38 mouse cellular contexts compared by ENCODE assay signal in genomic region chr19:52263997-52264396, GRCm38 (mm10). TPM values are rescaled to one million over a fixed set of nuclear protein-coding genes. Genes with fewer than 3 reads are reported as not detected.
"Had no signal": no experiment of that assay in that cellular context is flagged by ENCODE, and none has a peak within 500 bp of the region (broad histone marks: within the 10 kb centered on the region; RNA-seq: fewer than 3 reads in every experiment).

Ins1 (plus strand) TSS chr19:52264297.

- ATAC-seq: hindbrain, embryonic 16.5 days; inflammation-experienced regulatory T-cells, adult 6 months had no signal

- DNase-seq: gastrocnemius, postnatal 25 days; heart, adult 18-20 months; heart, postnatal 10 days; heart, postnatal 4 days; kidney, adult 18-20 months; kidney, adult 8-10 months; kidney, postnatal 10 days; kidney, postnatal 25 days; kidney, postnatal 4 days; liver; liver, embryonic 13.5 days had no signal

- H3K9ac ChIP-seq: heart, embryonic 12.5 days; hindbrain, embryonic 12.5 days; hindbrain, embryonic 14.5 days; limb, embryonic 12.5 days; liver, embryonic 13.5 days had no signal

- H3K4me2 ChIP-seq: heart, embryonic 12.5 days; hindbrain, embryonic 12.5 days; hindbrain, embryonic 14.5 days; limb, embryonic 12.5 days; liver, embryonic 11.5 days; liver, embryonic 13.5 days had no signal

- H3K4me3 ChIP-seq: heart, embryonic 10.5 days; heart, embryonic 12.5 days; hindbrain, embryonic 10.5 days; hindbrain, embryonic 12.5 days; layer of hippocampus, adult 2 months; left cerebral cortex, adult 2 months; limb, embryonic 10.5 days; limb, embryonic 12.5 days; liver, embryonic 13.5 days had no signal

- H3K36me3 ChIP-seq: heart, embryonic 10.5 days; heart, embryonic 12.5 days; hindbrain, embryonic 10.5 days; hindbrain, embryonic 12.5 days; limb, embryonic 10.5 days; limb, embryonic 12.5 days; liver, embryonic 13.5 days had no signal

- H3K9me3 ChIP-seq: heart, embryonic 10.5 days; heart, embryonic 12.5 days; hindbrain, embryonic 10.5 days; hindbrain, embryonic 12.5 days; limb, embryonic 10.5 days; limb, embryonic 12.5 days; liver, embryonic 13.5 days had no signal

- H3K27ac ChIP-seq: heart, embryonic 10.5 days; hindbrain, embryonic 10.5 days; hindbrain, embryonic 12.5 days; hindbrain, embryonic 14.5 days; layer of hippocampus, adult 2 months; left cerebral cortex, adult 2 months; limb, embryonic 10.5 days; limb, embryonic 12.5 days; liver, embryonic 13.5 days had no signal

- H3K27me3 ChIP-seq: heart, embryonic 12.5 days; hindbrain, embryonic 12.5 days; limb, embryonic 12.5 days; liver, embryonic 13.5 days had no signal

- H3K4me1 ChIP-seq: heart, embryonic 10.5 days; heart, embryonic 12.5 days; hindbrain, embryonic 10.5 days; hindbrain, embryonic 12.5 days; limb, embryonic 10.5 days; limb, embryonic 12.5 days; liver, embryonic 13.5 days had no signal

RNA-seq across cellular contexts. Expression of gene Ins1, which starts in this region (rescaled TPM):
- total RNA-seq: gastrocnemius, adult 18-20 months; gastrocnemius, adult 8-10 months; gastrocnemius, postnatal 25 days; gastrocnemius, postnatal 4 days; granulocyte monocyte progenitor cell, adult 5-6 weeks; heart, adult 18-20 months; heart, adult 8-10 months; heart, postnatal 10 days; heart, postnatal 25 days; heart, postnatal 4 days; layer of hippocampus, adult 2 months; layer of hippocampus, postnatal 10 days; layer of hippocampus, postnatal 25 days; left cerebral cortex, adult 2 months; left cerebral cortex, postnatal 14 days; left cerebral cortex, postnatal 36 days had no signal
- polyA plus RNA-seq: heart, embryonic 10.5 days; heart, embryonic 12.5 days; heart, embryonic 14.5 days; heart, embryonic 16.5 days; hindbrain, embryonic 10.5 days; hindbrain, embryonic 12.5 days; hindbrain, embryonic 14.5 days; hindbrain, embryonic 16.5 days; inflammation-experienced regulatory T-cells, adult 6 months; kidney, embryonic 14.5 days; kidney, embryonic 16.5 days; limb, embryonic 10.5 days; limb, embryonic 12.5 days; limb, embryonic 14.5 days; liver, embryonic 11.5 days; liver, embryonic 13.5 days had no signal
